Mouse (Mus musculus): ENCODE data around the gene Fgf23. TPM values are rescaled to one million over a fixed set of nuclear protein-coding genes. Genes with fewer than 3 reads are reported as not detected.

The Fgf23 gene
- polyA plus RNA-seq (2014; fragmentation: Illumina TruSeq; extraction: RNeasy Lipid Tissue Mini Kit (QIAGEN cat#74804); ENCODE audit: low read depth, low replicate concordance): not detected

GRCm38 (mm10) chr6:127072817-127073216, at the start of gene Fgf23:
Fgf23 (plus strand) TSS chr6:127072902.

GRCm38 (mm10) chr6:127109402-127109930, 36.8 kb downstream of the Fgf23 start, which contains the start of gene Tigar:
Tigar (minus strand) TSS chr6:127109557.

Other genes starting within 250 kb of the Fgf23 start
- 237 TPM for gene Ndufa9, start 223.8 kb upstream of the Fgf23 start, polyA plus RNA-seq (2014; fragmentation: Illumina TruSeq; extraction: RNeasy Lipid Tissue Mini Kit (QIAGEN cat#74804); ENCODE audit: low read depth, low replicate concordance)
- gene Akap3, start 219.8 kb upstream of the Fgf23 start, polyA plus RNA-seq (2014; fragmentation: Illumina TruSeq; extraction: RNeasy Lipid Tissue Mini Kit (QIAGEN cat#74804); ENCODE audit: low read depth, low replicate concordance): not detected
- not detected for gene Dyrk4, start 151.1 kb upstream of the Fgf23 start, polyA plus RNA-seq (2014; fragmentation: Illumina TruSeq; extraction: RNeasy Lipid Tissue Mini Kit (QIAGEN cat#74804); ENCODE audit: low read depth, low replicate concordance)
- 0.73 TPM for gene Rad51ap1, start 133.3 kb upstream of the Fgf23 start, polyA plus RNA-seq (2014; fragmentation: Illumina TruSeq; extraction: RNeasy Lipid Tissue Mini Kit (QIAGEN cat#74804); ENCODE audit: low read depth, low replicate concordance)
- 29.3 TPM for gene D6Wsu163e, start 132.9 kb upstream of the Fgf23 start, polyA plus RNA-seq (2014; fragmentation: Illumina TruSeq; extraction: RNeasy Lipid Tissue Mini Kit (QIAGEN cat#74804); ENCODE audit: low read depth, low replicate concordance)
- not detected for gene Fgf6, start 57.3 kb upstream of the Fgf23 start, polyA plus RNA-seq (2014; fragmentation: Illumina TruSeq; extraction: RNeasy Lipid Tissue Mini Kit (QIAGEN cat#74804); ENCODE audit: low read depth, low replicate concordance)
- gene Tigar, start 36.7 kb downstream of the Fgf23 start, polyA plus RNA-seq (2014; fragmentation: Illumina TruSeq; extraction: RNeasy Lipid Tissue Mini Kit (QIAGEN cat#74804); ENCODE audit: low read depth, low replicate concordance): 3.6 TPM
- 9.1 TPM for gene Ccnd2, start 79.3 kb downstream of the Fgf23 start, polyA plus RNA-seq (2014; fragmentation: Illumina TruSeq; extraction: RNeasy Lipid Tissue Mini Kit (QIAGEN cat#74804); ENCODE audit: low read depth, low replicate concordance)